Mouse (Mus musculus) gastrocnemius, postnatal 4 days (tissue): ENCODE results near the gene Pik3cg. TPM values are rescaled to one million over a fixed set of nuclear protein-coding genes. Genes with fewer than 3 reads are reported as not detected.

ENCODE experiments used
- DNase-seq, 2 experiments: peaks; one replicate each; pipeline ENCODE4 v3.0.0; 2021 to 2022; ENCODE audit warnings: low spot score in 2 of 2, mixed read lengths in 2 of 2
- total RNA-seq, 2 experiments: library from RNA; stranded (reverse); gene quantifications; 2 replicates each; pipeline ENCODE4 v1.2.3; 2021

The Pik3cg gene
- total RNA-seq, 2 experiments from 2014 or later, result 4.5 to 4.9 TPM

DNA sequence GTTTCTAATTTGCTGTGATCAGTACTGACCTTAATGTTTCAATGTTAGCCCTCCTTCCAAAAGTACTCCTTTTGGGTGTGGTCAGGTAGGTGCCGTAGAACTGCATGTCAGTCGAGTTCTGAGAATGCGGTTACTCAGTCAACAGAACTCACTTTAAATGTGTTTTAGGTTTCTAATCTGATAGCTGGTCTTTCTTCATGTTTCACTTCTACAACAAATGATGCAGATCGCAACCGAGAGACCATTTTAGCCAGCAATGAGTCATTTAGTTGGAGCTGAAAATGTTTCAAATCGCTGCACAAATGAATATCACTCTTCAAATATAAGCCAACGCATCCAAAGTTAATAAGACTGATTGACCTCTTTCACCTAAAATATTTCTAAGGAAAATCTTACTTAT is 6.5 kb downstream of the Pik3cg start:
- DNase-seq, result no peak

DNA sequence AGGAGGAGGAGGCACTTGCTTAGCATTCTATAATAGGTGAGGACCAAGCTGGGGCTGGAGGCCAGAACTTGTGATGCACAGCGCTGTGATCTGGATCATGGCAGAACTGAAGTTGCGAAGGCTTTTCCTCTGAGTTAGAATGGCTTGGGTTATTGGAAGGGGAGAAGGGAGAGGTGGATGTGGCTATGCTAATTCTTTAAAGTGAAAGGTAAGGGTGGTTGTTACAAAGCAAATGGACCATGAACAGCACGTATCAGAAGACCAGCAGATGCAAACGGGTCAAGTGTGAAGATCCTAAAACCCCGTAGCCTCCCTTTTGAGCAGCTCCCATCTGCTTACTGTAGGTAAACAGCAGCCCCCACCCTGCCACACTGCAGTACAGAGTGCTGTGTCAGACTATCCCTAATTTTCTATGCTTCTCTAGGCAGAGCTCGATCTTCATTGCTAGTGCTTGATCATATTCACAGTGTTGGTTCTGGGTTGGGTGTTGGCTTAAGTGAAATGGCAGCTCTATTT is 7.3 kb downstream of the Pik3cg start:
- DNase-seq, result no peak

DNA sequence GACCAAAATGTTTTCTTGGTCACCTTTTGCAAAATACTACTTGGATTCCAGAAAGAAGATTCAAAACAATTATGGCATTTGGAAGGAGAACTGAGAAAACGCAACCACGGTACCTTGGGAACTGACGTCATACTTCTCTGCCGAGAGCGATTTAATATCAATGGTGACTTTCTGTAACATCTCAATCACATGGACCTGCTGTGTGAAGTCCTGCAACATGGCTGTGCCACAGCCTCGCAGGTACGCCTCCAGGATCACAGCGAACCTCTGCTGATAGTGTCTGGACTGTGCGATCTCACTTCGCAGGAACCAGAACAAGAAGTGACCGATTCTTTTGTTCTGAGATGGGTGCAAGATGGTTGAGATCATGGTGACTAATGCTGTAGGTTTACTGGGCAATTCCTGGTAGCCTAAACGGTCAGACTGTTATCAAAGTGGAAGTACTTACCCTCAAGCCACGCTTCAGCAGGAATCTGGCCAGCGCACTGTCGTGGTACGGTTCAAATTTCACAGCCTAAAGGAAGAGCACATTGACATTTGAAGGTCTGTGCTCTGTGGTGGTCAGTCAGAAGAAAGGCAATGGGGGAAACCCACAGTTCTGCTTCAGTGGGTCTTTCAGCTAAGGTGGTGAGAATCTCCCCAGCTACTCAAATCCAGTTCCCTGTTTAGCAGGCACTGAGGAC is 7.9 kb downstream of the Pik3cg start:
- no peak for DNase-seq

DNA sequence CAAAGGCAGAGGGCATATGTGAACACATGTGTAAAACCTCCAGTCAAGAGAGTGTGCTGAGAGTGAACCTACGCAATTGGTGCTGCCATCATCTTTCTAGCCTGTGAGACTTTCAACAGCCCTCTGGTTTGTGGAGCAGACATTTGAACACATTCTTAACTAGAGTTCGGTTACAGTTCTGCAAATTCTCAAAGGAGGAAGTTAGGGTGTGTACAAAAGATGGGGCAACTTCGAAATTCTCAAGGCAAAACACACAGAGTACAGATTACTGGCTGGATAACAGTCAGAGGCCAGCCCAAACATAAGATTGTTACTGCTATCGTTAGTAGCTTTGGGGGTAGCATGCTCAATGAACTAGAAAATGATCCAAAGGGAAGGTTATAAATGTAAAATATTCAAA is 9.0 kb downstream of the Pik3cg start:
- no peak for DNase-seq

DNA sequence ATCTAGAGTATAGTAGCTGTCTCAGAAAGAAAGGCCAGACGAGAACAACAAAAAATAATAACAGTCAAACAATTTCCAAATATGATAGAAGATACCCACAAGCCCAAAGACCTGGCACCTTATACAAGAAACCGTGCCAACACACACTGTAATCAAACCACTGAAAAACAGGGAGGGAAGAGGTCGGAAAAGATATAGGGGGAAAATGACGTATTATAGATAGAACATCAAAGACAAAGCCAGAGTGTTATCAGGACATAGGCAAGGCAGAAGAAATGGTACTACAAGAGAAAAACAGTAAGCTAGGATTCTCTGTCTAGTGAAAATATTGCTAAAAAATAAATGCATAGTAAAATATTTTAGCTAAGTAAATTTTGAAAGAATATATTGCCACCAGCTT is 10.4 kb downstream of the Pik3cg start:
- no peak for DNase-seq

DNA sequence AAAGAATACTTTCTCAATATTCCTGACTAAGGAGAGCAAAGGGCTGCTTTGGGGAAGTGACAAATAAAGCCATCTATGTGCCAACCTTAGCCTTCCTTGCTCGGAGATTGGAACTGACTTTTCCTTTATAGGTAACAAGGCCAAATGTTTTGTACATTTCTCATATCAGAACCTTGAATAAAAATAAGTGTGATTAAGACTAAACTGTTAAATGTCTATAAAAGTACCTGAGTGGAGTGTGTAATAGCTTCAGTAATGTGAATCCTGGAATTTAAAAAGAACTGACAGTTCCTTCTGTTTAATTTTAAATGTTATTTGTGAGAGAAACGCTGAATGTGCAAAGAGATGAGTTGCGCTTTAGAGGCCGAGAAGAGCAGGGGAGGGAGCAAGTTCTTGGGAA is 13.5 kb downstream of the Pik3cg start:
- DNase-seq, result no peak

DNA sequence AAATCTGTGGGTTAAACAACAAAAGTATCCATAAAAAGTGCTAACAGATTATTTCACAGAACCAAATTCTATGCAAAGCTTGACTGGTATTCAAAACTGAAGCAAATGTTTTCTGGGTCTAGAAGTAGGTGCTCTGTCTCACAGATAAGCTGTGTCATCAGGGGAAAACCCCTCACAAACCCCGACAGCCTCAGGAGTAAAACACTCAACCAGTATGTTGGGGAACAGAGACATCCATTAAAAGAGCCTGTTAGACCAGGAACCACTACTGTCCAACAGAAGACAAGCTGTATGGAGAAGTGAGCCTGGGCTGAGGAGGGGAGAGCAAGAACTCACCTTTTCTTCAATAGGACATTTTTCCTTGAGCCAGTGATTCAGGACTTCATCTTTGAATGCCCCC is 14.1 kb downstream of the Pik3cg start:
- no peak for DNase-seq

DNA sequence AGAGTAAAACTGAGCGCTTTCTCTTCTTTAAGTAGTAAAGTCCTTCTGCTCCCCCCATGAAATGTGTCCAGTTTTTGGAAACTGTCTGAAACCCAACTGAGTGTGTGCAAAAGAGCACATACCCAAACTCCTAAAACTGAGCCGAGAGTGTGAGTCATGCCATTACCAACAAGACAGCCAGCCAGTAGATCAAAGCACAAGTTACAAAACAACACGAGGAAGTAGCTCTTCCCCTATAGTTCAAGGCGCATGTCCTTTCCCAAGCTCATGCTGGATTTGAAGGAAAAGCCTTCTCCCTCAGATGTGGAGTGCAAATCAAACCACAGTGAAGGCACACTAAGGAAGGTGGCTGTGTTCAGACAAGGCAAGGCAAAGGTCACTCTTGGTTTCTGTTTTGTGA is 17.5 kb downstream of the Pik3cg start:
- no peak for DNase-seq

DNA sequence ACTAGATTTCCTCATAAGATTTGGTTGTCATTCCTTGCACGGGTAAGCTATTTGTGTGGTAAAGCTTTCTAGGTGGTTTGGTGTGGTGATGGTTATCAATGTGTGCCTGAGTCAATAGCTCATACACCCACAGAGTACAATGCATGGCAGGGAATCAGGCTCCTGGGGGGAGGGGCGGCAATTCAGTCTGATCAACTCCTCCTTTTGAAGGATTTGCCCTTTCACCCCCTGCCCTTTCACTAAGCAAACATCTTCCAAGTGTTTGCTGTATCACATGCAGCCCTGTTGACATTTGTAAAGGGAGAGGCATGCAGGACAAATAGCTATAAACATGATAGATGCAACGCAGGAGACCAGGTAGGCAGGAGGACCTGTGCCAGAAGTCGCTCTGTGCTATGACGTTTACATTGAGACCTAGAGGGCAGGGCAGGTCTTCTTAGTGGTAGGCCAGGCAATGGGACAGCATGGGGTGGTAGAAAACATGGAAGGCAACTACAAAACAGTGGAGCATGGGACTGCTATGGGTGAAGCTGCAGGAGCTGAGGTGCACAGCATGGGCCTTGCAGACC is 20.7 kb downstream of the Pik3cg start:
- no peak for DNase-seq

DNA sequence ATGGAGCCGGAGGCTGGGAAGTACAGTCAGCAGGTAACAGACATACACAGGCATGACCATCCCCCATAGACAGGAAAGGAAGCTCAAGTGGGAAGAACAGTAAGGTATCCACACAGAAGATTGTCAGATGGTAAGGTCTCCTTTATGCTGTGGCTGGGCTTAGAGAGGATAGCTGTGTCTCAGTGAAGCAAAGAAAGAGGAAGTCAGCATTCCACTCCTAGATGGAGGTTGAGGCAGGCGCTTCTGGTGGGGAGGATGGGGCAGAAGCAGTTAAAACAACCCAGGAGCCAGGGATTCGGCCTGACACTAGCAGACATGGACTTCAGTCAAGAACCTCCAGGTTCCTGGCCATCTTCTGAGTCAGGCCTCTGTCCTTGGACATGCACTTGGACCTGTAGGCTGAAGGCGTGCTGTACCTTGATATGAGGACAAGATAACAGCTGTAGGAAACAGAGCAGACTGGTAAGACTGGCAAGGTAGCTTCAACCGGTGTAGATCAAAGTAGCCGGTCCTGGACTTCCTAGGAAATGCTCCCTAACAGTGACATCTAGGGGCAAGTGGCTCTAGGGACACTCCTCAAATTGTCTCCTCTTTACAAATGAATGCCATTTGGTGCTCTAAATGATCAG is 21.7 kb downstream of the Pik3cg start:
- no peak for DNase-seq

DNA sequence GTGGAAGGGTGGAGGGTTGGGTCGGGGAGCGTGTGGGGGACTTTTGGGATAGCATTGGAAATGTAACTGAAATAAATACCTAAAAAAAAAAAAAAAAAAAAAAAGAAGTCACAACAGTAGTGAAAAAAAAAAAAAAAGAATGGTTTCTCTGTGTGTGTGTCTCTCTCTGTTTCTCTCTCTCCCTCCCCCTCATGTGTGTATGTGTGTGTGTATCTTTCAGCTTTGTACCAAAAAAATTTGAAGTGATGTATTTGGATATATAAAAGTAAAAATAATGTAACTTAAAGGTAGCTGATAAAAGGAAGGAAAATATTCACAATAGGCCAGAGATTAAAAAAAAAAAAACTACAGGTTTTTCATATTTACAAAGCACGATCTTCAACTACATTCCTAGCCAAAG is 23.6 kb downstream of the Pik3cg start:
- no peak for DNase-seq

DNA sequence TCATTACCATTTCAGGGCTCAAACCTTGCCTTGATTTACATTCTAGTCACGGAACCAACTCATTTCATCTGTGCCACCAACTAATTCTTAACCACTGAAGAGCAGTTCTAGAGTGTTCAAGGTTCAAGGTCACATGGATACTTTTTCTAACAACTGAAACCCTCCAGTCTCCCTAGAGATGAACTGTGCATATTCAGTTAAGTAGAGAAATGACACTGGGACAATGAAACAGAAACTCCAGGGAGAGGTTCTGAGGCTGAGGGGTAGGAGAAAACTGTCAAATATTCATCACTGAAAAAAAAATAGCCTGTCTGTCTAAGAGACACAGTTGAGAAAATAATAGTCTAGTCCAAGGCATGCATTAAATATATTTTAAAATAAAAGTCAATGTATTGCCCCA is 24.9 kb downstream of the Pik3cg start:
- no peak for DNase-seq

DNA sequence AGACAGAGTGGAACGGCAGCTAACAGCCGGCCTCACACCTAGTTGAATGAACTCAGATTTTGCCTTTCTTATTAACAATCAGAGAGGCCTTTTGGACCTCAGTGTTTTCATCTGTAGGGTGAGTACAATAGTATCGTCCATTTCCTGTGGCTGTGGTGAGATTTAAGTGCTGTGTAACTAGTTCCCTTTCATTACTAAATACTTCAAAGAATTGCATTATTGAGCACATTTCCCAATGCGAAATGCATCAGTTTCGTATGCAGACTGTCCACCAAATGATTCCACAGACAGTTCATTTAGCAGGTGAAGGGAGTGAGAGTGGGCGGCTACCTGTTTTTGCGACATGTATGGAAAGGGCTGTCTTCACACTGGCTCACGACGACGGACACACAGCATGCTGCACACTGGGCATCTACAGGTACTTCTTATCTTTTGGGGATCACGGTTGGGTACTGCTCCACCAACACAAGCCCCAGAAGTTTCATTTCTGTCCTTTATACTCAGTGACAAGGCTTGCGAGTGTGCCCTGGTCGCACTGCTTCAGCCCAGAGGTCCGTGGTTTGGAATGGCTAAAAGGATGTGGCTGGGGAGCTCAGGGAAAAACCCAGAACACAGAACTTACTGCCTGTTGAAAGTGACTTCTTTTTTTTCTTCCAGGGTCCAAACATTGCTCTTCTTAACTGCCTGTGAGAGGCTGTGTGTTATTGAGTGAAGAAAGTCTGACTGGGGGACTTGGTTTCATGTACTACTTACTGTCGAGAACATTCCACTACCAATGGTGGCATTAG is 25.6 kb downstream of the Pik3cg start:
- DNase-seq, result no peak

DNA sequence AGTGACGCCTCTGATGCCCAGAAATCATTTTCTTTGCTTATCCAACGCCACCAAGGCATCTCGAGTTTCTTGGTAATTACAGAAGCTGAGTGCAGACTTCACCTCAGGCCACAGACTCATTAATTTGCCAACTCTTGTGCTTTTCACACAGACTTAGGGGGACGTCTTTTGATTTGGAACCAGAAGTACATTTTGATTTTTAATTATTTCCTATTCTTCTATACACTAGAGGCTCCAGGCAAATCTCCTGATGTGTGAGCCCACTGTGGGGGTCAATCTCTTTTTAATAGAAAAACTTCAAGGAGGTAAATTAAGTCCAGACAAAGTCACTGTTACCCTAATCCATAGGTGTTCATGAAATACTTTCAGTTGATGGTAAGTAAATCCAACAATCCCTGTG is 26.6 kb downstream of the Pik3cg start:
- DNase-seq, result no peak

DNA sequence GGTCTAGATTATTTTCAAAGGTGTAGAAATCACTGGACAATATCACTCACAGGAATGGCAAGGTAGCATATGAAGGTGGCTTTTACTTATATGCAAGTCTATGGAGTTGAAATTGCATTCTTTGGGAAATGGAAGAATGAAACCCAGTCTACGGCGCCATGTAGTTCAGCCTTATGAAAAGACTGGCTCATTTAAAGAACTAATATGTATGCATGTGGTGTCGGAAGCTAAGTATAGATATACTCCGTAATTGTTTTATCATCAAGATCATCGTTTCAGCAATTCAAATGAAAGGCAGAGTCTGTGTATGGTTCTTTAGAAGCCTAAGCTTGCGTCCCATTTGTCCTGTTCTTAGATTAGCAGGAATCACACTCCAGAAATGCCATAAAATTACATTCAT is 34.0 kb downstream of the Pik3cg start:
- DNase-seq, result no peak

DNA sequence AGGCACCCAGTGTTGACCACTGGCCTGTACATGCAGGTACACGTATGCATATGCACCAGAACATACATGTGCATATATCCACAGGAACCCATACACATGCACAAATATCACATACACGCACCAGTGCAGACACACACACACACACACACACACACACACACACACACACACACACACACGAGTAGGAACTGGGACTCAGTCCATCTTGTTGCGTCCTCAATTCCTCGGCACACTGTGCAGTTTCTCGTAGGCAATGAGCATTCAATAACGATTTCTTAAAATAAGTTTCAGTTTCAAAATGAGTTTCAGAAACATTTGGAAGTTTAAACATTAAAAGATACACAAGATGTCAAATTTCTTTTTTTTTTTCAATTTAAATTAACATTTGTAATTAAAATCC is 35.6 kb downstream of the Pik3cg start:
- DNase-seq, result no peak

DNA sequence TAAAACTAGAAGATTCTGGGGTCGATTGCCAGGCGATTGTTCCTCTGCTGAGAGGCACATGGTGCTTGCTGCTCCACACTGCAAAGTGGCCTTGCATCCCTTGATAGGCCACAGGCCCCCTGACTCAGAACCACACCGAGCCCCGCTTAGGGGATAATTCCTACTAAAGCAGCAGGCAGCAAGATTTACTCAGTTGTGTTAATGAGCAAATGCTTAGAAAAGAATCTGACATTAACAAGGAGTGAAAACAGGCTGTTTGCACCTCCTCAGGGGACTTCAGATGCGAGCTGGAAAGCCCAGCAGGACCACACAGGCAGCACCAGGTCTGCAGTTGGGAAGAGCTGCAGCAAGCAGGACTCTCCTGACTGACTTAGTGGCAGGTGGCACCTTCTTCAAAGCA is 39.3 kb downstream of the Pik3cg start:
- DNase-seq, result no peak

DNA sequence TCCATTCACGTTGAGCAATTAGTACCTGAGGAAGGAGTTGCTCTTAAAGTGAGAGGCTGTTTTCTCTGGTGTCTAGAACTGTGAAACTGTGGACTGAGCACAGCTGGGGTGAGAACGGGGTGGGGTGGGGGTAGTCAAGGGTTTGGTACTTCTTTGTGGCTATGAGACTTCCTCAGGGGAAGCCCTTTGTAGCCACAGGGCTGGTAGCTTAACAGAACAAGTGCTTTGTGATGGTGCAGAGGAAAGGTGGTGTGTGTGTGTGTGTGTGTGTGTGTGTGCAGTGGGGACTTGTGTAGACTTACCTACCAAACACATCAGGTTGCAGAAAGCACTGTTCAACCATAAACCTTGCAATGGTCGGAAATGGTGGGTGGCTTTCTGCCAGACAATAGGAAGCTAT is 39.7 kb downstream of the Pik3cg start:
- DNase-seq, result no peak

DNA sequence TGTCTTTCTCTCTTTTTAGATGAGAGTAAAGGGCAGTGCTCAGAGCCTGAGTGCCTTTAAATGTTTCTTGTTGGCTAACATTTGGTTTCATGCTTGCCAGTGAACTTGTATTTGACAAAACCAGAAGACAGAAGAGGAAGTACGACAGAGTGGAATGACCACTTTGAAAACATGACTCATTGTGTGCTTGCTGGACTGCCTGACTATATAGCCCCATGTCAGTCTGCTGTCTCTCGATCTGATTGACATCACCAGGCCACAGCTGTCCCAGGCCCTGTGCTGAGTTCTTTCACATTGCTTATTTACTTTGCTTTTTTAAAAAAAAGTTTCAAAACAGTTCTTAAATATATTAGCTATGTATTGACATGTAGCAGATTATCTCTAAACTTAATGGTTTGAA is 44.8 kb downstream of the Pik3cg start:
- no peak for DNase-seq

DNA sequence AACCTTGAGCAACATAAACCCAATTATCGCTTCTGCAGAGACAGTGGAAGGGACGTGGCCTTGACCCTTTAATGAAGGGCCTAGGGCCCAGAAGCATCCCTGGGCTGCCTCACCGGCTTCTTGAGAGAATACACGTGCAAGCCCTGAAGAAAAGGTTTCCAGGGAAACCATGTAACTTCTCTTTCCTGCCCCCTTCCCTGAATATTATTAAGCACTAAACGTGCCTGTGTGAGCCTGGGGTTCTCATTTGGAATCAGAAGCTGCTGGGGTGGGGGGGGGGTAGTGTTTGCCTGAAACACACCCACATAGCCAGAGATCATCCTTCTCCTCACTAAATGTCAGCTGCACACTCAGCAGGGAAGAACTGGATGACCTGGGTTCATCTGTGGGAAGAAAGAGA is 49.7 kb downstream of the Pik3cg start:
- no peak for DNase-seq

DNA sequence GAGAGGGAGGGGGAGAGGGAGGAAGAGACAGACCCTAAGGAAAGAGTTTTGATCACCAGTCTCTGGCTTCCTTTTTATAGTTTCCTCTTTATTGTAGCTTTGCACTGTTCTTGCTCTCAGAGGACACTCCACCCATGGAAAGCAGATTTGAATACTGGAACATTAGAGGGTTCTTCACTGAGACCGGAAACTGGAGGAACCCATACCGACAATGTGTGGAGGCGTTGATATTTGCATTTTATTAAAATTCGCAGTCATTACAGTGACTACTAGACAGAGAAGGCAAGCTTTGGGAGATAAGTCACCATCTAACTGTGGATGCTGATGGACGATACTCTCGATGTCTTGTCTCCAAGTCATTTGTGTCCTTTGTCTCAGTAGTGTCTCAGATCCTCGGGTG is 61.9 kb downstream of the Pik3cg start:
- no peak for DNase-seq

DNA sequence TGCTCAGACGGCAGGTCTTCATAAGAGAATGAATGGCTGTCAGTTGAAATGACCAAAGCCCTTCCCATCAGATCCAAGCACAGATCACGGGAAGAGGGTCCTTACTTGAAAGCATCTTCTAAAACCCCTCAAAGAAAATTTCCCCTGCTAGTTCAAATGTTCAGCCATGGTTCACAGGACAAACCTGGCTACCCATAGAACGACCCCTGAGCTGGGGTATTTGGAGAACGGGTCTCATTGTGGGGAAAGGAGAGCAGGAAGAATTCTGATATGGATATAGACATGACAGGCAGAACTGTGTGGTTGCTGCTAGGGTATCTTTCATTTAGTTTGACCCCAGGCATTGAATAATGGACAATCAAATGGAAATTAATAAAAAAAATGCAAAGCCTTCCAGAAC is 62.8 kb downstream of the Pik3cg start:
- no peak for DNase-seq
